ENCODE assay signal across 8 mouse cellular contexts in the genomic region with DNA sequence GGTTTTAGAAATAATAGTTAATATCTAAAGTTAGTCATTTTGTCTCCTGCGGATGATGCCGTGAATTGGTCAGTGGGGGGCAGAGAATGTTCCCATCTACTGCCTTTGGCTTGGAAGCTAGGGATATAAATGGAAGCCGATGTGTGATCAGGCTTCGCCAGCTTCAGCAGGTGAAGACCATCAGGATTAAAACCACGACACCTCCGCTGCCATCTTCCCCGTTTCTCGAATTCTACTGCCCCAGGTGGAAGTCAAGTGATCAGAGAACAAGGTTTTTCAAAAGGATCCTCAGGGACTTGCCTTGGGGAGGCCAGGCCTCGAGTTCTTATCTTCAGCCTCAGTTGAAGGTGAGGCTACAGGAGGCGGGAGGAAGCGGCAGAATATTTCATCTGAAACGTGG. TPM values are rescaled to one million over a fixed set of nuclear protein-coding genes. Genes with fewer than 3 reads are reported as not detected.
DNase-seq lines count a peak whose midpoint lies in the region; ATAC-seq and TF ChIP-seq lines count a peak whose summit lies in the region.

A gene (minus strand): TSS at position 101 of the 400 bp plus-strand sequence.

- TF ChIP-seq CTCF in liver, adult 2 months (IDR thresholded peaks at IDR 0.05; ENCODE audit: low read depth, low read length): no peak

- no peaks in the 10 kb centered on the region for H3K36me3 ChIP-seq in liver, adult 2 months (ENCODE audit: control insufficient read depth, insufficient read depth, low read length)
- H3K36me3 ChIP-seq in embryonic facial prominence, embryonic 10.5 days (replicated peaks): no peaks in the 10 kb centered on the region
- H3K36me3 ChIP-seq in heart, embryonic 10.5 days: no peaks in the 10 kb centered on the region
- H3K36me3 ChIP-seq in midbrain, embryonic 15.5 days (replicated peaks): no peaks in the 10 kb centered on the region

- no peaks in the 10 kb centered on the region for H3K9me3 ChIP-seq in embryonic facial prominence, embryonic 10.5 days
- H3K9me3 ChIP-seq in heart, embryonic 10.5 days: no peaks in the 10 kb centered on the region
- no peaks in the 10 kb centered on the region for H3K9me3 ChIP-seq in midbrain, embryonic 15.5 days

- no peaks in the 10 kb centered on the region for H3K79me2 ChIP-seq in liver, adult 2 months (ENCODE audit: control insufficient read depth, insufficient read depth, low read length)

- no peaks in the 10 kb centered on the region for H3K27me3 ChIP-seq in liver, adult 2 months (ENCODE audit: control insufficient read depth, insufficient read depth, low read length)
- no peaks in the 10 kb centered on the region for H3K27me3 ChIP-seq in embryonic facial prominence, embryonic 10.5 days (replicated peaks; ENCODE audit: low read depth, poor library complexity, severe bottlenecking)
- H3K27me3 ChIP-seq in heart, embryonic 10.5 days (ENCODE audit: insufficient read depth, poor library complexity, severe bottlenecking): no peaks in the 10 kb centered on the region
- no peaks in the 10 kb centered on the region for H3K27me3 ChIP-seq in midbrain, embryonic 15.5 days (replicated peaks)

- 86% methylated on average over 12 of the region's 12 CpGs for WGBS in liver, adult 2 months
- 93% methylated on average over 12 of the region's 12 CpGs for WGBS in embryonic facial prominence, embryonic 10.5 days
- 85% methylated on average over 12 of the region's 12 CpGs for WGBS in heart, embryonic 10.5 days
- WGBS in midbrain, embryonic 15.5 days: 93% methylated on average over 12 of the region's 12 CpGs

- H3K4me1 ChIP-seq in liver, adult 2 months (ENCODE audit: control insufficient read depth, insufficient read depth, low read length): no peaks in the 10 kb centered on the region
- H3K4me1 ChIP-seq in embryonic facial prominence, embryonic 10.5 days: peaks cover 29% of the 10 kb centered on the region
- peaks cover 29% of the 10 kb centered on the region for H3K4me1 ChIP-seq in heart, embryonic 10.5 days
- H3K4me1 ChIP-seq in midbrain, embryonic 15.5 days: peaks cover 28% of the 10 kb centered on the region

- no peak within 1 kb of the TSS for H3K4me2 ChIP-seq in midbrain, embryonic 15.5 days

- H3K9ac ChIP-seq in liver, adult 2 months (ENCODE audit: low read depth, low read length): no peak within 1 kb of the TSS
- H3K9ac ChIP-seq in midbrain, embryonic 15.5 days: no peak within 1 kb of the TSS

- DNase-seq in liver, adult 2 months (ENCODE audit: extremely low read depth, low read depth, low spot score): no peak
- no peak for DNase-seq in liver
- DNase-seq in embryonic facial prominence, embryonic 10.5 days (ENCODE audit: low spot score): no peak
- DNase-seq in heart, embryonic 10.5 days (ENCODE audit: low spot score): no peak
- DNase-seq in layer of hippocampus, postnatal 25 days (ENCODE audit: extremely low spot score in 1 of 2, low spot score in 1 of 2): no peak
- DNase-seq in right cerebral cortex, postnatal 4 days: no peak
- DNase-seq in ovary, postnatal 10 days (ENCODE audit: low spot score): no peak

- no peak for TF ChIP-seq POLR2A in liver, adult 2 months (IDR thresholded peaks at IDR 0.05; ENCODE audit: extremely low read depth, insufficient read depth, low read length)

- no peak within 1 kb of the TSS for H3K4me3 ChIP-seq in liver, adult 2 months (ENCODE audit: insufficient read depth, low read depth, low read length)
- no peak within 1 kb of the TSS for H3K4me3 ChIP-seq in embryonic facial prominence, embryonic 10.5 days
- H3K4me3 ChIP-seq in heart, embryonic 10.5 days: no peak within 1 kb of the TSS
- no peak within 1 kb of the TSS for H3K4me3 ChIP-seq in midbrain, embryonic 15.5 days

- no peak within 1 kb of the TSS for H3K27ac ChIP-seq in liver, adult 2 months (replicated peaks; ENCODE audit: insufficient read depth, low read depth, low read length)
- no peak within 1 kb of the TSS for H3K27ac ChIP-seq in embryonic facial prominence, embryonic 10.5 days (replicated peaks)
- H3K27ac ChIP-seq in heart, embryonic 10.5 days: no peak within 1 kb of the TSS
- no peak within 1 kb of the TSS for H3K27ac ChIP-seq in midbrain, embryonic 15.5 days

- ATAC-seq in midbrain, embryonic 15.5 days (replicated peaks): no peak

RNA-seq across cellular contexts. Expression of the gene that starts here (rescaled TPM):
- 49.9 and 50.0 TPM in 2 replicates for total RNA-seq in liver, adult 2 months (2014; rRNA removed)
- polyA plus RNA-seq in liver, adult 2 months (2012; rRNA removed): 20.8 and 28.3 TPM in 2 replicates
- 58.8 and 59.3 TPM in 2 replicates for polyA plus RNA-seq in embryonic facial prominence, embryonic 10.5 days (2016; fragmentation: Nextera tagmentation; extraction: Ambion mirVana)
- 65.1 and 65.8 TPM in 2 replicates for polyA plus RNA-seq in heart, embryonic 10.5 days (2016; fragmentation: Nextera tagmentation; extraction: Ambion mirVana)
- total RNA-seq in layer of hippocampus, postnatal 25 days (2021): 100 to 1,000 TPM; 244 to 253 TPM
- polyA plus RNA-seq in midbrain, embryonic 15.5 days (2015; fragmentation: Nextera tagmentation; extraction: Ambion mirVana): 110 and 113 TPM in 2 replicates
